Mouse (Mus musculus): ENCODE data around the gene Epha4.

Gene Epha4

GRCm38 (mm10) chr1:77514963-77515650, at the start of gene Epha4:
Gene Epha4 (minus strand): TSS chr1:77515088.
- peak; percentile 92 to 96 for DNase-seq (ENCODE audit: inconsistent age in 2 of 2, low spot score in 1 of 2)

- no peak for DNase-seq (ENCODE audit: inconsistent age in 2 of 2, low spot score in 1 of 2)
Measured at GRCm38 (mm10) chr1:77556199-77556598, 41.3 kb upstream of the Epha4 start.

GRCm38 (mm10) chr1:77551927-77552326, 37.0 kb upstream of the Epha4 start:
- DNase-seq (ENCODE audit: inconsistent age in 2 of 2, low spot score in 1 of 2): no peak

GRCm38 (mm10) chr1:77545722-77546121, 30.8 kb upstream of the Epha4 start:
- DNase-seq (ENCODE audit: inconsistent age in 2 of 2, low spot score in 1 of 2): no peak

- no peak for DNase-seq (ENCODE audit: inconsistent age in 2 of 2, low spot score in 1 of 2)
Measured at GRCm38 (mm10) chr1:77545035-77545434, 30.1 kb upstream of the Epha4 start.

GRCm38 (mm10) chr1:77544279-77544678, 29.4 kb upstream of the Epha4 start:
- DNase-seq (ENCODE audit: inconsistent age in 2 of 2, low spot score in 1 of 2): no peak

- no peak for DNase-seq (ENCODE audit: inconsistent age in 2 of 2, low spot score in 1 of 2)
Measured at GRCm38 (mm10) chr1:77539945-77540344, 25.1 kb upstream of the Epha4 start.

- no peak for DNase-seq (ENCODE audit: inconsistent age in 2 of 2, low spot score in 1 of 2)
Measured at GRCm38 (mm10) chr1:77538559-77538958, 23.7 kb upstream of the Epha4 start.

GRCm38 (mm10) chr1:77535905-77536304, 21.0 kb upstream of the Epha4 start:
- DNase-seq (ENCODE audit: inconsistent age in 2 of 2, low spot score in 1 of 2): no peak

GRCm38 (mm10) chr1:77532576-77533183, 17.8 kb upstream of the Epha4 start:
- no peak for DNase-seq (ENCODE audit: inconsistent age in 2 of 2, low spot score in 1 of 2)

GRCm38 (mm10) chr1:77531934-77532575, 17.2 kb upstream of the Epha4 start:
- no peak for DNase-seq (ENCODE audit: inconsistent age in 2 of 2, low spot score in 1 of 2)

GRCm38 (mm10) chr1:77525082-77525481, 10.2 kb upstream of the Epha4 start:
- DNase-seq (ENCODE audit: inconsistent age in 2 of 2, low spot score in 1 of 2): no peak

GRCm38 (mm10) chr1:77523354-77523753, 8.5 kb upstream of the Epha4 start:
- no peak for DNase-seq (ENCODE audit: inconsistent age in 2 of 2, low spot score in 1 of 2)

- no peak for DNase-seq (ENCODE audit: inconsistent age in 2 of 2, low spot score in 1 of 2)
Measured at GRCm38 (mm10) chr1:77521640-77522539, 7.0 kb upstream of the Epha4 start.

GRCm38 (mm10) chr1:77518715-77519114, 3.8 kb upstream of the Epha4 start:
- no peak for DNase-seq (ENCODE audit: inconsistent age in 2 of 2, low spot score in 1 of 2)

- DNase-seq (ENCODE audit: inconsistent age in 2 of 2, low spot score in 1 of 2): peak; percentile 87 to 97
Measured at GRCm38 (mm10) chr1:77516203-77516991, 1.5 kb upstream of the Epha4 start.

- DNase-seq (ENCODE audit: inconsistent age in 2 of 2, low spot score in 1 of 2): peak; percentile 28 to 79
Measured at GRCm38 (mm10) chr1:77515651-77515981, 728 bp upstream of the Epha4 start.

- peak; percentile 53 to 86 for DNase-seq (ENCODE audit: inconsistent age in 2 of 2, low spot score in 1 of 2)
Measured at GRCm38 (mm10) chr1:77514325-77514962, 444 bp downstream of the Epha4 start.

- no peak for DNase-seq (ENCODE audit: inconsistent age in 2 of 2, low spot score in 1 of 2)
Measured at GRCm38 (mm10) chr1:77513959-77514324, 946 bp downstream of the Epha4 start.

GRCm38 (mm10) chr1:77513411-77513941, 1.4 kb downstream of the Epha4 start:
- DNase-seq (ENCODE audit: inconsistent age in 2 of 2, low spot score in 1 of 2): peak; percentile 28 to 83

Measured in adrenal gland, adult (tissue).